Mouse (Mus musculus) intestine, postnatal 0 days (tissue): ENCODE data around the gene Bhlha15. TPM values are rescaled to one million over a fixed set of nuclear protein-coding genes. Genes with fewer than 3 reads are reported as not detected.

ENCODE experiments used
- ATAC-seq: fragments of 200-750 bp; cut with Nextera tagmentation; 2 replicates; pipeline ENCODE4 v1.8.0; 2017; ENCODE audit warnings: mild to moderate bottlenecking, moderate TSS enrichment, moderate library complexity
- H3K27ac ChIP-seq: fragments of 300-500 bp; sonication (generic); 2 replicates; pipeline ENCODE4 v1.5.1; 2014; ENCODE audit warnings: mild to moderate bottlenecking, low read depth, low read length, moderate library complexity
- H3K27me3 ChIP-seq: fragments of 300-500 bp; sonication (generic); replicated peaks from 2 replicates; pipeline ENCODE4 v1.6.1; 2014; ENCODE audit warnings: low read length, mixed read lengths; ENCODE audit not compliant: control insufficient read depth, insufficient read depth
- H3K36me3 ChIP-seq: fragments of 300-500 bp; sonication (generic); 2 replicates; pipeline ENCODE4 v1.6.1; 2014; ENCODE audit warnings: mild to moderate bottlenecking, moderate library complexity; ENCODE audit not compliant: control insufficient read depth, insufficient read depth
- H3K4me1 ChIP-seq: fragments of 300-500 bp; sonication (generic); replicated peaks from 2 replicates; pipeline ENCODE4 v1.6.1; 2014; ENCODE audit warnings: antibody characterized with exemption, low read length, mixed read lengths; ENCODE audit not compliant: control insufficient read depth, insufficient read depth
- H3K4me2 ChIP-seq: fragments of 300-500 bp; sonication (generic); replicated peaks from 2 replicates; pipeline ENCODE4 v1.6.1; 2014; ENCODE audit warnings: low read depth, mild to moderate bottlenecking, moderate library complexity
- H3K4me3 ChIP-seq: fragments of 300-500 bp; sonication (generic); 2 replicates; pipeline ENCODE4 v1.5.1; 2014; ENCODE audit warnings: low read depth, low read length
- H3K9ac ChIP-seq: fragments of 300-500 bp; sonication (generic); 2 replicates; pipeline ENCODE4 v1.6.1; 2014; ENCODE audit warnings: mild to moderate bottlenecking, low read depth, low read length
- H3K9me3 ChIP-seq: fragments of 300-500 bp; sonication (generic); 2 replicates; pipeline ENCODE4 v1.6.1; 2016; ENCODE audit warnings: mixed run types; ENCODE audit not compliant: control insufficient read depth
- CTCF ChIP-seq: sonication (generic); IDR thresholded peaks from 2 replicates; pipeline ENCODE4 v1.5.1; 2016; ENCODE audit warnings: low read depth, mild to moderate bottlenecking, control low read depth, antibody characterized with exemption, moderate library complexity
- WGBS: fragments of 180-500 bp; shearing (Covaris S2); extraction: QIAGEN DNeasy Blood & Tissue Kit; methylation state at CpG from one replicate; pipeline ENCODE4 v1.1.7; 2014; 5-methylcytosine and 5-hydroxymethylcytosine counted together
- polyA plus RNA-seq: library from polyadenylated mRNA; unstranded; fragments of >200 nt; fragmentation: Nextera tagmentation; extraction: Ambion mirVana; gene quantifications from 2 replicates; pipeline ENCODE4 v1.2.1, GENCODE M21; 2015

Bhlha15 gene
- polyA plus RNA-seq = 0.13 and 0.16 TPM in 2 replicates

DNA sequence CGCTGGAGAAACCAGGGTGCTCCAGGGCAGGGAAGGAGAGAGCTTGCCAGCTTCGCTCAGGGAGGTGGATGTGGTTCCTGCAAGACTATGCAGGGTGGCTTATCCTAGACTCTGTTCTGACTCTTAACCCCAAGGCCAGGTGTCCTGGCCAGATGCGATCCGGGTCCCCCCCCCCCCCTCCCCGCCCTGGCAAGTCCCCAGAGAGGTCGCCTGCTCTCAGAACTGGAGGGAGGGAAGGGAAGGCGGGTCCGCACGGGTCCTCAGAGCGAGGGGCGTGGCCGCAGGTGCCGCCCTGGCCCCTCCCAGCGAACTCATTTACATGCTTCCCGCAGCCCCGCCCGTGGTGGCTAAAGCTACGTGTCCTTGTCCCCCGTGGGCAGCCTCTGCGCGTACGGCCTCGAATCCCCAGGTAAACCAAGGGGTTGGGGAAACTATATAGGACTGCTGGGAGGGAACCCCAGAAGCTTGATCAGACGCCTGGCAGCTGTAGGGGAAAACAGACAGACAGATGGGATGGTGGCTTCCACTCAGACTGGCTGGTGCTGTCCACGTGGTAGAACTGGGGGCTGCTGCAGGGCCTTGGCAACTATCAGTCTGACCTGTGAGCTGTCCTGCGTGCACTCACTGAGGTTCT is at the start of gene Bhlha15:
Bhlha15 (plus strand) TSS at position 337 of the 634 bp plus-strand sequence.
- 3% methylated on average over 24 of the region's 26 CpGs for WGBS

DNA sequence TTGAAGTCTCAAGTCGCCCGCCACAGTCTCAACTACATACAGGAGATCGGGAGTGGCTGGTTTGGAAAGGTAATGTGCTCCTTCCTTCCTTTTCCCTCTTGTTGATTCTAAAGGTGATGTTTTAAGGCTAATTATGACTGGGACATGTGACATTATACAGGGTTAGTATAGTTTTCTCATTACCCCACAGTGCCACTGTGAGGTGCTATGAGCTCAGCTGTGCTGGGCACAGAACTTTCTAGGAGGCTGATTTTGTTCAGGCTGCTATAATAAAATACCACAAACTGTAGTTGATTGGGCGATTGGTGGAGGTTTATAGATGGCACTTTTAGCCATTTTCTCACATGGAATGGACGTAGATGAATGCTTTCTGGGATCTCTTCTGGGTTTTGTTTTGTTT is 46.6 kb upstream of the Bhlha15 start:
- Histone ChIP-seq H3K27me3 (no peaks in the 10 kb centered on the region), H3K36me3 (peaks cover 39% of the 10 kb centered on the region), H3K4me3 (no peak overlapping the region), H3K9me3 (no peaks in the 10 kb centered on the region), H3K9ac (no peak overlapping the region), H3K4me1 (no peaks in the 10 kb centered on the region), H3K4me2 (no peak overlapping the region), H3K27ac (no peak overlapping the region)
- peak; percentile 46 for TF ChIP-seq CTCF
- 93% methylated on average over 5 of the region's 5 CpGs for WGBS
- ATAC-seq = no peak

More for the DNA sequence above, at the start of gene Bhlha15:
- Histone ChIP-seq H3K4me1 (peaks cover 4% of the 10 kb centered on the region; the same call in 1 of the 2 replicates), H3K27ac (no peak within 1 kb of the TSS), H3K36me3 (peaks cover 15% of the 10 kb centered on the region), H3K9me3 (no peaks in the 10 kb centered on the region), H3K4me2 (peak within 1 kb of the TSS; percentile 63), H3K9ac (no peak within 1 kb of the TSS), H3K27me3 (no peaks in the 10 kb centered on the region), H3K4me3 (0 out of 2 replicates have a peak within 1 kb of the TSS, but pooled peaks have one; percentile 9)
- ATAC-seq = peak; percentile 52
- no peak for TF ChIP-seq CTCF

DNA sequence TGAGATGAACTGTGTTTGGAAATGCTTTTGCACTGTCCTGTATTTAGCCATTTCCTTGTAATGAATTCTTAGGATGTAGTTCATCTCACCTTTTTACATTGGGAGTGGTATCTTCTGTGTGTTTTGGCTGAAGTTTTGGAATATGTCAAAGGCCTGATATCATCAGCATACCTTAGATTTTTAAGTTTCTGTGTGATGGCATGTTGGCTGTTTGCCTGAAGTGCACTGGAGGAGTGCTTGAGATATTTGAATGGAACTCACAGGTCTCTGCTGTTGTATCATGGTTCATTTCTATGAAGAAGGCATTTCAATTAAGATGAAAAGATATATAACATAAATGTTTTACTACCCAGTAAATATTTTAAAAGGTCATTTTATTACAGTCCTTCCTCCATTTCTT is 43.2 kb upstream of the Bhlha15 start:
- Histone ChIP-seq H3K9me3 (no peaks in the 10 kb centered on the region), H3K27me3 (no peaks in the 10 kb centered on the region), H3K9ac (no peak overlapping the region), H3K4me2 (no peak overlapping the region), H3K4me3 (no peak overlapping the region), H3K27ac (no peak overlapping the region), H3K4me1 (no peaks in the 10 kb centered on the region), H3K36me3 (peaks cover 56% of the 10 kb centered on the region)
- ATAC-seq = no peak
- TF ChIP-seq CTCF = no peak

GRCm38 (mm10) chr5:144149530-144149929 is 40.6 kb upstream of the Bhlha15 start:
- no peaks in the 10 kb centered on the region for H3K4me1 ChIP-seq
- H3K4me3 ChIP-seq = no peak overlapping the region
- no peak for TF ChIP-seq CTCF
- H3K36me3 ChIP-seq = peaks cover 46% of the 10 kb centered on the region
- no peaks in the 10 kb centered on the region for H3K27me3 ChIP-seq
- no peak overlapping the region for H3K9ac ChIP-seq
- ATAC-seq = no peak
- H3K9me3 ChIP-seq = no peaks in the 10 kb centered on the region
- no peak overlapping the region for H3K27ac ChIP-seq
- 97% methylated on average over 4 of the region's 4 CpGs for WGBS
- no peak overlapping the region for H3K4me2 ChIP-seq

GRCm38 (mm10) chr5:144151270-144151669 is 38.8 kb upstream of the Bhlha15 start:
- Histone ChIP-seq H3K9ac (no peak overlapping the region), H3K9me3 (no peaks in the 10 kb centered on the region), H3K4me2 (no peak overlapping the region), H3K27ac (no peak overlapping the region), H3K4me3 (no peak overlapping the region), H3K27me3 (no peaks in the 10 kb centered on the region), H3K36me3 (peaks cover 37% of the 10 kb centered on the region), H3K4me1 (no peaks in the 10 kb centered on the region)
- ATAC-seq = no peak
- TF ChIP-seq CTCF = no peak
- WGBS = 80% methylated on average over 4 of the region's 4 CpGs

DNA sequence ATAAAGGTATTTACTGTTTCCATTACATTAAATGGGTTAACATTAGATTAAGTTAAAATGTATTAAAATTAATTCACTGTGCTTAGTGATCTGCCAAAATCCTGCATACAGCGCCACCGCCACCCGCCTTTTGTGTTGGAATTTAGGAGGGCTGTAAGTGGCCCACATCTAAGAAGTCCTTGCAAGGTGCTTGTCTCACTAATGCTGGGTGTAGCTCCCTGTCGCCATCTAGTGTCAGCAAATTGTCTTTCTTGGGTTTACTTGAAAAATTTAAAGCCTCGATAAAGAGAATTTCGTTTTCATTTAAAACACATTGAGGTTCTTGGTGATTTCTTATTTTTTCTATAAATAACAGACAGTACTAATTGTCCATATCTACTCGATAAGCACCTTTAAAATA is 35.6 kb upstream of the Bhlha15 start:
- Histone ChIP-seq H3K27ac (no peak overlapping the region), H3K9me3 (no peaks in the 10 kb centered on the region), H3K36me3 (peaks cover 35% of the 10 kb centered on the region), H3K4me1 (peaks cover 6% of the 10 kb centered on the region; the same call in 1 of the 2 replicates), H3K27me3 (no peaks in the 10 kb centered on the region), H3K4me2 (no peak overlapping the region), H3K9ac (no peak overlapping the region), H3K4me3 (no peak overlapping the region)
- WGBS = 26% methylated on average over 7 of the region's 7 CpGs
- TF ChIP-seq CTCF = peak; percentile 87
- no peak for ATAC-seq
